Mouse (Mus musculus): ENCODE results near the gene Serpina11.

GRCm38 (mm10) chr12:104002569-104003237, 12.9 kb upstream of the Serpina11 start:
- TF ChIP-seq POLR2A (IDR thresholded peaks at IDR 0.05; ENCODE audit: borderline replicate concordance, extremely low read depth, insufficient read depth, insufficient read length, poor library complexity, severe bottlenecking) = no peak
- no peak for TF ChIP-seq CTCF (IDR thresholded peaks at IDR 0.05; ENCODE audit: borderline replicate concordance, extremely low read depth, insufficient read depth, insufficient read length)
